Mouse (Mus musculus) CH12.LX (cell line): ENCODE measurements at regions not wholly inside any gene's neighbourhood (a gene's known extent, or its start where the extent isn't known, plus 50 kb on each side); places are given as distances from the start of the nearest gene placed in this dataset.
"Not testable (repeated sequence)": the region's sequence is repeated elsewhere in the genome, so short reads cannot be mapped to it uniquely, and the experiment has no call there.

ENCODE experiments used
- DNase-seq: peaks from one replicate; pipeline ENCODE4 v3.0.0-alpha.2; 2013; ENCODE audit errors: extremely low read depth
- H3K27ac ChIP-seq: 2 replicates; pipeline ENCODE4 v1.5.1; 2012; ENCODE audit warnings: low read depth, mild to moderate bottlenecking, control low read depth, moderate library complexity; ENCODE audit not compliant: insufficient read depth
- H3K27me3 ChIP-seq: replicated peaks from 2 replicates; pipeline ENCODE3; 2012; ENCODE audit warnings: inconsistent platforms
- H3K36me3 ChIP-seq, 2 experiments: replicated peaks in 1 of 2; 2 replicates each; pipeline versions ENCODE3 to v1.6.1; 2012; ENCODE audit warnings: inconsistent platforms in 1 of 2, low read length in 1 of 2, mild to moderate bottlenecking in 1 of 2, mixed read lengths in 1 of 2, moderate library complexity in 1 of 2; ENCODE audit not compliant: control insufficient read depth in 1 of 2, insufficient read depth in 1 of 2
- H3K4me1 ChIP-seq, 2 experiments: 2 replicates each; pipeline ENCODE4 v1.6.1; 2012; ENCODE audit warnings: inconsistent platforms in 1 of 2, moderate library complexity in 1 of 2; ENCODE audit not compliant: insufficient read depth in 2 of 2, control insufficient read depth in 1 of 2
- H3K4me2 ChIP-seq: 2 replicates; pipeline ENCODE4 v1.6.1; 2012; ENCODE audit warnings: low read depth, mild to moderate bottlenecking, control low read depth; ENCODE audit not compliant: poor library complexity, insufficient read depth, severe bottlenecking
- H3K4me3 ChIP-seq, 3 experiments: fragments of 150-350 bp in 1 of 3; sonication (generic) in 1 of 3; replicated peaks in 1 of 3; 2 replicates each; pipeline versions ENCODE3 to v1.5.1; 2011 to 2012; ENCODE audit warnings: low read depth in 2 of 3, low read length in 2 of 3, mild to moderate bottlenecking in 2 of 3, moderate library complexity in 2 of 3, control low read depth in 1 of 3, improper control_type of control experiment in 1 of 3, inconsistent platforms in 1 of 3, mixed read lengths in 1 of 3; ENCODE audit not compliant: poor library complexity in 1 of 3
- H3K79me2 ChIP-seq: replicated peaks from 2 replicates; pipeline ENCODE4 v1.6.1; 2012; ENCODE audit warnings: mild to moderate bottlenecking, moderate library complexity; ENCODE audit not compliant: control insufficient read depth, poor library complexity, insufficient read depth, severe bottlenecking; ENCODE audit errors: extremely low read depth
- H3K9ac ChIP-seq: 2 replicates; pipeline ENCODE4 v1.6.1; 2012; ENCODE audit warnings: low read depth, mild to moderate bottlenecking, control low read depth, moderate library complexity; ENCODE audit not compliant: insufficient read depth
- H3K9me3 ChIP-seq: replicated peaks from 2 replicates; pipeline ENCODE3; 2012; ENCODE audit warnings: low read length, inconsistent platforms, mixed read lengths
- E2F4 ChIP-seq: IDR thresholded peaks from 2 replicates; pipeline ENCODE4 v1.6.1; 2011; ENCODE audit warnings: low read depth, low read length, improper control_type of control experiment; ENCODE audit not compliant: insufficient replicate concordance
- MAX ChIP-seq: IDR thresholded peaks from 2 replicates; pipeline ENCODE4 v1.6.1; 2011; ENCODE audit warnings: low read length, improper control_type of control experiment
- MXI1 ChIP-seq: IDR thresholded peaks from 2 replicates; pipeline ENCODE4 v1.6.1; 2011; ENCODE audit warnings: mild to moderate bottlenecking, low read depth, low read length, improper control_type of control experiment
- PAX5 ChIP-seq: IDR thresholded peaks from 2 replicates; pipeline ENCODE4 v1.6.1; 2012; ENCODE audit warnings: low read length, inconsistent platforms, mixed read lengths
- POLR2AphosphoS2 ChIP-seq: IDR thresholded peaks from 2 replicates; pipeline ENCODE4 v1.6.1; 2011; ENCODE audit warnings: low read depth, low read length, improper control_type of control experiment
- SMC3 ChIP-seq: IDR thresholded peaks from 2 replicates; pipeline ENCODE4 v1.6.1; 2011; ENCODE audit warnings: low read depth, low read length, improper control_type of control experiment
- USF1 ChIP-seq: IDR thresholded peaks from 2 replicates; pipeline ENCODE4 v1.6.1; 2014; ENCODE audit warnings: low read depth, mild to moderate bottlenecking, inconsistent platforms, low read length, improper control_type of control experiment
- ZNF384 ChIP-seq: IDR thresholded peaks from 2 replicates; pipeline ENCODE4 v1.6.1; 2012; ENCODE audit warnings: low read depth, low read length, improper control_type of control experiment, inconsistent platforms
- dilution Hi-C: fragments of 300-500 bp; cut with MboI; formaldehyde crosslinking; loops from 2 replicates; pipeline ENCODE4 v1.14.3; 2020; ENCODE audit warnings: low sequenced_read_pairs; ENCODE audit not compliant: extremely low pct_unique_long_range_greater_than_20kb, extremely low pct_ligation_motif_present
- in situ Hi-C: fragments of 300-500 bp; cut with MboI; formaldehyde crosslinking; loops from 3 replicates; pipeline ENCODE4 v1.14.3; 2019; ENCODE audit warnings: low sequenced_read_pairs, low pct_ligation_motif_present, low pct_unique_long_range_greater_than_20kb, mixed read lengths

GRCm38 (mm10) chr8:15634769-15635366 lies 589.0 kb upstream of the BB014433 start:
- H3K9ac ChIP-seq: no peak overlapping the region
- dilution Hi-C loops (no loop called here), in situ Hi-C loops (no loop called here)
- no peaks in the 10 kb centered on the region for H3K79me2 ChIP-seq
- H3K36me3 ChIP-seq: no peaks in the 10 kb centered on the region
- no peaks in the 10 kb centered on the region for H3K4me1 ChIP-seq
- TF ChIP-seq PAX5 (no peak), SMC3 (no peak), MXI1 (no peak), USF1 (no peak), POLR2AphosphoS2 (no peak), ZNF384 (no peak)
- H3K9me3 ChIP-seq: peaks cover 40% of the 10 kb centered on the region
- DNase-seq: no peak
- H3K27me3 ChIP-seq: no peaks in the 10 kb centered on the region
- H3K4me2 ChIP-seq: no peak overlapping the region
- no peak overlapping the region for H3K27ac ChIP-seq
- H3K4me3 ChIP-seq: no peak overlapping the region

GRCm38 (mm10) chr8:15628584-15628983 lies 582.7 kb upstream of the BB014433 start:
- no peak overlapping the region for H3K4me2 ChIP-seq
- H3K27me3 ChIP-seq: no peaks in the 10 kb centered on the region
- in situ Hi-C loops (no loop called here), dilution Hi-C loops (no loop called here)
- no peaks in the 10 kb centered on the region for H3K4me1 ChIP-seq
- no peak overlapping the region for H3K27ac ChIP-seq
- H3K36me3 ChIP-seq: no peaks in the 10 kb centered on the region
- TF ChIP-seq MAX (no peak), MXI1 (no peak), E2F4 (no peak)
- H3K9me3 ChIP-seq: peaks cover 45% of the 10 kb centered on the region
- H3K79me2 ChIP-seq: no peaks in the 10 kb centered on the region
- DNase-seq: no peak
- no peak overlapping the region for H3K9ac ChIP-seq
- H3K4me3 ChIP-seq: no peak overlapping the region

DNA sequence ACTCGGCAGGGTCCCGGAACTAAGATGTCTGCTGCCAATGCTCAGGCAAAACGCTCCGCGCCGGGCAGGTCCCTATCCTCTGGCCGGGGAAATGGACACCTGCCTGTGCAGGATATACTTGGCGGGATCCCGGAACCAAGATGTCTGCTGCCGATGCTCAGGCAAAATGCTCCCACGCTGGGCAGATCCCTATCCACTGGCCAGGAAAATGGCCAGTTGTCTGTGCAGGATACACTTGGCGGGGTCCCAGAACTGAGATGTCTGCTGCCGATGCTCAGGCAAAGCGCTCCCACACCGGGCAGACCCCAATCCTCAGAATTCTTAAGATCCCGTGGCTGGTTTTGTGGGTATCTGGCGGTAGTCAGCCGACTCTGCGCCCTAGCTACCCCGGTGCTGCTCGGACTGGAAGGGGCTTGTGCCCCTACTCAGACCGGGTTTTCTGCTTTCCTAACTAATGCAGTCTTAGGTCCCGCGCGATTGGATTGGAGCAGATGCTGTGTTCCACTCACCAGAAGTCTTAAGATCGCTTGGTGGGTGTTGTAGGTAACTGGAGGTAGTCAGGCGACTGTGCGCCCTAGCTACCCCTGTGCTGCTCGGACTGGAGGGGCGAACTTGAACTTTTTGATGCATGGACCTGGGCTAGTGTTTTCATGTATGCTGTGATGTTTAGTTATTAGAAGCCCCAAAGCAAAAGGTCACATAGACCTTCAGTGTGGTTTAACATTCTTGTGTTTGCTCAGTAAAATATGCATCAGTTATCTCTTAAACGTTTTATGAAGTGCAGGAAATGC lies 577.9 kb upstream of the BB014433 start:
- peaks cover 18% of the 10 kb centered on the region for H3K9me3 ChIP-seq
- H3K36me3 ChIP-seq, in situ Hi-C loops, H3K27me3 ChIP-seq, H3K4me3 ChIP-seq, dilution Hi-C loops, H3K79me2 ChIP-seq, H3K4me2 ChIP-seq, H3K4me1 ChIP-seq, H3K27ac ChIP-seq, DNase-seq, H3K9ac ChIP-seq: not testable (repeated sequence)
